Mouse (Mus musculus) stomach, postnatal 0 days (tissue): ENCODE measurements around the gene Fam180a.

ENCODE experiments used
- CTCF ChIP-seq: IDR thresholded peaks from 2 replicates; pipeline ENCODE4 v1.5.1; 2016; ENCODE audit warnings: antibody characterized with exemption, low read depth, mild to moderate bottlenecking, moderate library complexity
- EP300 ChIP-seq: optimal IDR thresholded peaks from 2 replicates; pipeline ENCODE3; 2016; ENCODE audit warnings: antibody characterized with exemption

- TF ChIP-seq CTCF (no peak), EP300 (no peak)
Measured at GRCm38 (mm10) chr6:35330834-35331233, 4.9 kb upstream of the Fam180a start.
